Mouse (Mus musculus): ENCODE measurements at regions not wholly inside any gene's neighbourhood (a gene's known extent, or its start where the extent isn't known, plus 50 kb on each side); places are given as distances from the start of the nearest gene placed in this dataset.

DNA sequence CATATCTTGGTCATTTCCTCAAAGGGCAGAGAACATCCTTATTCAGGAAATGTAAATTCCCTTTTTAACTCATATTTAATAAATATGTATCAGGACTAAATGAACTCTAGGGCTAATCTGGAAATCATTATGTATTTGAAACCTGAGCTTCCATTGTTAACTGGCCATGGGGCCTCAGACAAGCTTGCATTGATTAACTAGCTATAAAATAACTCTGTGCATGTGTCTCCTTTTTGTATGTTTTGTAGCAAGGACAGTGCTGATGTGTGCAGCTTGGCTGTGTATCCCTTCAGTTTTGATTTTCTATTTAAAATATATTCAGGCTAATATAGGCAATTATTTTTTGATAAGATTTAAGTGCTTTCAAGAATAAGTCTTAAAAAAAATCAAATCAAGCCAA lies 574.1 kb downstream of the Ncam2 start:
- no peaks in the 10 kb centered on the region for H3K9me3 ChIP-seq (replicated peaks)
- H3K4me1 ChIP-seq = peaks cover 3% of the 10 kb centered on the region; the same call in 1 of the 2 replicates
- H3K4me3 ChIP-seq = no peak overlapping the region
- no peak for DNase-seq (ENCODE audit: low spot score)
- H3K27me3 ChIP-seq (ENCODE audit: low read depth, poor library complexity, severe bottlenecking) = no peaks in the 10 kb centered on the region
- peak overlapping the region; percentile 56; the same call in 1 of the 2 replicates for H3K27ac ChIP-seq
- no peaks in the 10 kb centered on the region for H3K36me3 ChIP-seq

DNA sequence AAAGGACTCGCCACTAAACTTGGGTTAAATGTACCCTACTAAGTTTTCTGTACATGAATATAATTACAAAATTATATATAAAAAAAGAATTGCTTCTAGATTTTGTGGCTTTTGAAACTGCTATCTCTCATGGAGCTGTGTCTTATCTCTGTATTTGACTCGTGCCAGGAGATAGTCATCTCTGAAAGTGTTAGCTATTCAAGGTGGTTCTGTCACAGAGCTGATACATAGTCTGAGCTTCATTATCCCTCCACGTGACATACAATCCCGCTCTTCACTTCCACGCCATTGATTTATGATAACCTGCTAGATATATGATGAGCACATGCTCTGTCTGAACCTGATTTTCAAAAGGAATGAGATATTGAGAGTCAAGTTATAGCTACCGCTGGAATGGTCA lies 593.5 kb downstream of the Ncam2 start:
- H3K27ac ChIP-seq = no peak overlapping the region
- no peaks in the 10 kb centered on the region for H3K9me3 ChIP-seq (replicated peaks)
- no peaks in the 10 kb centered on the region for H3K4me1 ChIP-seq
- WGBS = 94% methylated on average over 6 of the region's 6 CpGs
- no peaks in the 10 kb centered on the region for H3K27me3 ChIP-seq (ENCODE audit: low read depth, poor library complexity, severe bottlenecking)
- DNase-seq (ENCODE audit: low spot score) = no peak
- no peak overlapping the region for H3K4me3 ChIP-seq
- H3K36me3 ChIP-seq = no peaks in the 10 kb centered on the region

- Histone ChIP-seq H3K36me3 (no peaks in the 10 kb centered on the region), H3K4me1 (no peaks in the 10 kb centered on the region), H3K27me3 (ENCODE audit: low read depth, poor library complexity, severe bottlenecking) (no peaks in the 10 kb centered on the region), H3K27ac (no peak overlapping the region), H3K4me3 (no peak overlapping the region), H3K9me3 (replicated peaks) (no peaks in the 10 kb centered on the region)
- no peak for DNase-seq (ENCODE audit: low spot score)
- WGBS = 83% methylated on average over 3 of the region's 3 CpGs
These were observed 616.4 kb downstream of the Ncam2 start for GRCm38 (mm10) chr16:81816898-81817297.

DNA sequence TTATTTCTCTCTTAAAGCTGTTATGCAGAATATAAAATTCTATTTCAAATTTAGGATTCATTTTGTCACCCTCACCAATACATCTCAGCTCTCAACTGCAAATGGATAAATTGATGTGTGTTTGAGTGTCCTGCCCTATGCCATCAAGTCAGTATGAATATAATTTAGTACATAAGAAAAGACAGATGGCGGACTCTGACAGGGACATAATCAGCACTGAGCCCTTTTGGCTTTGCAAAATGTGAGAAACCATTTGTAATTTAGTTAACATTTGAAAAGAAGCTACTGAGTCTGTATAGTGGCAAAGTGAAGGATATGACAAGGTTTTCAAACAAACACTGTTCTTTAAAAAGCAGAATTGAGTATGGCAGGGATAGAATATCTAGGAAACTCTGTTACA lies 638.1 kb downstream of the Ncam2 start:
- no peaks in the 10 kb centered on the region for H3K4me1 ChIP-seq
- H3K27ac ChIP-seq = no peak overlapping the region
- H3K36me3 ChIP-seq = no peaks in the 10 kb centered on the region
- H3K9me3 ChIP-seq (replicated peaks) = no peaks in the 10 kb centered on the region
- no peak for DNase-seq (ENCODE audit: low spot score)
- no peak overlapping the region for H3K4me3 ChIP-seq
- no peaks in the 10 kb centered on the region for H3K27me3 ChIP-seq (ENCODE audit: low read depth, poor library complexity, severe bottlenecking)
- WGBS = 84% methylated on average over 1 of the region's 1 CpGs

DNA sequence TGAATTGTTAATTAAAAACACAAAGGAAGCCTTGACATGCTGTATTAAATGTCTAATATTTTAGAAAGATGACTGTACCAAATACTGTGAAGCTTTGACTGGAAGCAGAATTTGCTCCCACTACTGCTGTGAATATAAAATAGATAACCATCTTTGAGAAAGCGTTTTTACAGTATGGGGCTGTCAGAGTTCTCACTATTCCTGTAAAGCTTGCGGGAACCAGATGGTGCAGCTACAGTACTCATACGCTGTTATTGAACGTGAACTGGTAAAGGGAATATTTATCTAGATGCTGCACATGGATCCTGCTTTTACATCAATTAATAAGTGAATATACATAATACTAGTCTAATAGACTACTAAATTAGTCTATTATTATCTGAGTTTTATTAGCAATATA lies 679.2 kb downstream of the Ncam2 start:
- H3K4me1 ChIP-seq = no peaks in the 10 kb centered on the region
- no peaks in the 10 kb centered on the region for H3K9me3 ChIP-seq (replicated peaks)
- no peak overlapping the region for H3K4me3 ChIP-seq
- no peak for DNase-seq (ENCODE audit: low spot score)
- no peaks in the 10 kb centered on the region for H3K27me3 ChIP-seq (ENCODE audit: low read depth, poor library complexity, severe bottlenecking)
- no peak overlapping the region for H3K27ac ChIP-seq
- H3K36me3 ChIP-seq = no peaks in the 10 kb centered on the region
- WGBS = 93% methylated on average over 4 of the region's 4 CpGs

Measured in limb, embryonic 10.5 days (tissue).